Mouse (Mus musculus) gastrocnemius, postnatal 25 days (tissue): ENCODE data around the gene Nell2. TPM values are rescaled to one million over a fixed set of nuclear protein-coding genes. Genes with fewer than 3 reads are reported as not detected.

Experiments
- DNase-seq: peaks from one replicate; pipeline ENCODE4 v3.0.0; 2022
- total RNA-seq, 2 experiments: library from RNA; stranded (reverse); gene quantifications; 1 replicate in 1 of 2; 2 replicates in 1 of 2; pipeline ENCODE4 v1.2.3; 2021

Nell2 gene
- total RNA-seq, 2 experiments from 2014 or later, result 0.20 TPM; not detected in 1

GRCm38 (mm10) chr15:95473976-95474375 lies 54.4 kb downstream of the Nell2 start:
- DNase-seq, result no peak

- DNase-seq, result no peak
Observed at GRCm38 (mm10) chr15:95467195-95467594, 61.2 kb downstream of the Nell2 start.

GRCm38 (mm10) chr15:95460041-95460566 lies 68.3 kb downstream of the Nell2 start:
- DNase-seq, result no peak

GRCm38 (mm10) chr15:95444586-95444985 lies 83.8 kb downstream of the Nell2 start:
- DNase-seq, result no peak

GRCm38 (mm10) chr15:95437740-95438139 lies 90.6 kb downstream of the Nell2 start:
- no peak for DNase-seq

GRCm38 (mm10) chr15:95436261-95436660 lies 92.1 kb downstream of the Nell2 start:
- DNase-seq, result no peak

GRCm38 (mm10) chr15:95431156-95431799 lies 97.1 kb downstream of the Nell2 start:
- DNase-seq, result no peak

- no peak for DNase-seq
Observed at GRCm38 (mm10) chr15:95430000-95430399, 98.4 kb downstream of the Nell2 start.

GRCm38 (mm10) chr15:95428003-95428663 lies 100.2 kb downstream of the Nell2 start:
- no peak for DNase-seq

GRCm38 (mm10) chr15:95425085-95425484 lies 103.3 kb downstream of the Nell2 start:
- no peak for DNase-seq

- DNase-seq, result no peak
Observed at GRCm38 (mm10) chr15:95422226-95422950, 106.0 kb downstream of the Nell2 start.

GRCm38 (mm10) chr15:95418641-95419040 lies 109.7 kb downstream of the Nell2 start:
- no peak for DNase-seq

- no peak for DNase-seq
Observed at GRCm38 (mm10) chr15:95411949-95412741, 116.2 kb downstream of the Nell2 start.

- DNase-seq, result no peak
Observed at GRCm38 (mm10) chr15:95410213-95410843, 118.0 kb downstream of the Nell2 start.

GRCm38 (mm10) chr15:95390347-95390746 lies 138.0 kb downstream of the Nell2 start:
- no peak for DNase-seq

- DNase-seq, result no peak
Observed at GRCm38 (mm10) chr15:95388950-95389349, 139.4 kb downstream of the Nell2 start.

GRCm38 (mm10) chr15:95380859-95381258 lies 147.5 kb downstream of the Nell2 start:
- DNase-seq, result no peak

- DNase-seq, result no peak
Observed at GRCm38 (mm10) chr15:95370720-95371395, 157.5 kb downstream of the Nell2 start.

- DNase-seq, result no peak
Observed at GRCm38 (mm10) chr15:95368185-95368584, 160.2 kb downstream of the Nell2 start.

- DNase-seq, result no peak
Observed at GRCm38 (mm10) chr15:95366506-95366905, 161.9 kb downstream of the Nell2 start.

- DNase-seq, result no peak
Observed at GRCm38 (mm10) chr15:95354806-95355205, 173.6 kb downstream of the Nell2 start.
